Mouse (Mus musculus) skeletal muscle tissue, postnatal 0 days (tissue): Measurements from ENCODE around the gene Otoa. TPM values are rescaled to one million over a fixed set of nuclear protein-coding genes. Genes with fewer than 3 reads are reported as not detected.

Experiments used
- polyA plus RNA-seq: library from polyadenylated mRNA; unstranded; fragments of >200 nt; fragmentation: Nextera tagmentation; extraction: Ambion mirVana; gene quantifications from 2 replicates; pipeline ENCODE4 v1.2.1, GENCODE M21; 2015

The Otoa gene
- polyA plus RNA-seq, result 0.92 and 1.3 TPM in 2 replicates

GRCm38 (mm10) chr7:121081350-121081749, at the start of gene Otoa:
TSS of gene Otoa (plus strand) at chr7:121081650.

GRCm38 (mm10) chr7:121033856-121034652, 47.4 kb upstream of the Otoa start, which contains the start of gene Mettl9:
TSS of gene Mettl9 (plus strand) at chr7:121034445.

GRCm38 (mm10) chr7:121074281-121074680, 7.2 kb upstream of the Otoa start, which contains the start of gene Igsf6:
TSS of gene Igsf6 (minus strand) at chr7:121074572.

Other genes with a start within 250 kb of the Otoa start
- 48.3 and 52.4 TPM in 2 replicates for gene Eef2k, start 238.8 kb upstream of the Otoa start, polyA plus RNA-seq
- gene Polr3e, start 163.9 kb upstream of the Otoa start, polyA plus RNA-seq, result 14.5 TPM in 2 replicates
- 3.3 and 4.5 TPM in 2 replicates for gene Cdr2, start 99.3 kb upstream of the Otoa start, polyA plus RNA-seq
- 0.13 and 0.21 TPM in 2 replicates for gene Mfsd13b, start 99.1 kb upstream of the Otoa start, polyA plus RNA-seq
- gene Mettl9, start 47.2 kb upstream of the Otoa start, polyA plus RNA-seq, result 55.4 and 67.1 TPM in 2 replicates
- gene Igsf6, start 7.1 kb upstream of the Otoa start, polyA plus RNA-seq, result 1.9 TPM in 2 replicates